Mouse (Mus musculus) T-cell, adult 2 months (primary cell): Measurements from ENCODE around the gene Cd248.

Experiments
- DNase-seq: peaks from one replicate; pipeline ENCODE4 v3.0.0; 2022; ENCODE audit warnings: low spot score

Gene Cd248

DNA sequence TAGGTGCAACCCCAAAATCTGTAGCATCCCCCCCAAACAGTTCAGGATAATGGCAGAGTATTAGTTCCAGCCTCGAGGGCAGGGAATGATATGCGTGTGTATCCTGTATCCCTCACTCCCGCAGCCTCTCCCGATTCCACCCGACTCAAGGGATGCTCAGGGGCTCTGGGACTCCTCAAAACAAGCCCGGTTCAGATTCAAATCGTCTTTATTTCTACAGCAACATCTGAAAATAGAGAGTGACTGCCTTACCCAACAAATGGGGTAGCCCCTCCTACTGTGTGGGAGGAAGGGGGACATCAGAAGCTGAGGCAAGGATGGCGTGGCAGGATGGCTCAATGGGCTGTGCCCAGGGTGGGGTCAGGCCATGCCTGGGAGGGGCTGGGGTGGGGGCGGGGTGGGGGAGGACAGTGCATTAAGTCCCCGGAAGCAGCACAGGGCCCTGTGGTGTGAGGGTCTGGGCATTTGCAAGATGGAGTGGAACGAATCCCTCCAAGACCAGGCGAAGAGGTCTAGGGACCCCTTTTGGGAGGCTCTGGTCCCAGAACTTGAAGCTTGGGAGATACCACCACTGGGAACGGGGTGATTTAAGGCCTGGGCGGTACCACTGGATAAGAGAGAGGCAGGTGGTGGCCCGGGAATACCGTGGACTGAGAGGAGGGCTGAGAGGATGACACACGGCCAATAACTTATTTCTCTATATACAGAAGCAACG lies 39.8 kb downstream of the Cd248 start:
- no peak for DNase-seq

GRCm38 (mm10) chr19:5108271-5108575 lies 40.3 kb downstream of the Cd248 start:
- no peak for DNase-seq

DNA sequence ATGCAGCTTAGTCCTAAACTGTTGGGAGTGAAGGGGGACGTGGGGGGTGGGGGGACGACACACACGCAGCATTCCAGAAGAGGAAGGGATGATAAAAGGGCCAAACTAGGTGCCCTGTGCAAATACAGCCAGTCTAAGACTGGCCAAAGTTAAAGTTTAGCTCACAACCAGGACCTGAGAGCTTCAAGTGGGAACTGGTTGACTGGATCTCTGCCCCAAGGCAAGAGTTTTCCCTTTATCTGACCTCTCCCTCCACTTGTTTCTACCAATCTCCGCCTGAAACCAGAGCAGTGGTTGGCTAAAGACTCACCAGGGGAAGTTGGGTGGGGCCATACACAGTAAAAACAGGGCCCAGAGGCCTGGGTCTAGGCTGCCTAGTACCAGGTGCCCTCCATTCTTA lies 40.8 kb downstream of the Cd248 start:
- no peak for DNase-seq

DNA sequence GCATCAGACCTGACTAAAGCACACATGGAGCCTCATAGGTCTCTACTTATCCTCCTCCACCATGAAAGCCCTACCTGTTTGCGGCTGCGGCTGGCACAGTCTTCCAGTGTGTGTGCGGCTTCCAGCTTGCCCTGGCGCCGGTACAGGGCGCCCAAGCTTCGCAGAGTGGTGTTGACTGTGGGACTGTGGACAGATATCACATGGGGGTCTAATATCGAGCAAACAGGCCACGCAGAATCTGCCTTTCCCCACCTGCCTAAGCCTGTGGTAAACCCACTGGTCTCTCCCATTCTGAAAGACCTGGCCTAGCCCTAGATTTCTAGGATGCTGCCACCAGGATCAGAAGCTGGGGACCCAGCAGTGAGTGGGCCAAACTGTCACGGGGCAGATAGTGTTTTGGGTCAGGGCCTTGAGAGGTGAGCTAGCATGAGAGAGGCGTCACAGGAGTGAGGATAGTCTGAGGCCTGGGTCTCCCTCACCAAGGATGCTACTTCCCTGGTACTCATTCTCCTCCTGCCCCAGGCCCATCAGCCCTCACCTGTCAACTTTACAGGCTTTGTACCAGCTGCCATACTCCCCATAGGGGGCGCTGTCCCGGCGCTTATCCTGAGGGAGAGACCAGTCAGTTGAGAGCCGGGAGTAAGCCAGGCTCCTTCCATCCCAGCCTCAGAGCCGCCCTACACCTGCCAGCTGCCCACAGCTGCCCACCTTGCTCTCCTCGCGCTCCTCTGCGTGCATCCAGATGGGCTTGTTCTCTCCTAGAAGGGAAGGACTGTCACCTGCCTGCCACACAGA lies 42.0 kb downstream of the Cd248 start:
- peak; percentile 26 for DNase-seq

GRCm38 (mm10) chr19:5113783-5114182 lies 45.9 kb downstream of the Cd248 start:
- no peak for DNase-seq

GRCm38 (mm10) chr19:5117494-5118383 lies 49.9 kb downstream of the Cd248 start:
- DNase-seq = peak; percentile 66

DNA sequence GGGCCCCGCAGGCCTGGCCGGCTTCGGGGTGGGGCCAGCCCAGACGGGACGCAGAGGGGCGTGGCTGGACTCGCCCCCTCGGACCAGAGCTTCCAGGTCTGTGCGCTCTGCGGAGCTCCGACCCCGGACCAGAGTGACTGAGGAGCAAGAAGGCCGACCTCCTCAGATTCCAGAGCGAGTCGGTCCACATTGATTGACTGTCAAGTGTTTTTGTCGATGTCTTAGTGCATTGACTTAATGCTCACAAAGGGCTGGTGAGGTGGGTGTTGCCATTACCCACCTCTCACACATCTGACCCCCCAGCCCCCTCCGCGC lies 50.5 kb downstream of the Cd248 start, which contains the start of gene Klc2:
TSS of gene Klc2 (minus strand) at position 177 of the 315 bp plus-strand sequence.
- DNase-seq = no peak
